Mouse (Mus musculus) hematopoietic stem cell, adult 5-6 weeks (primary cell): ENCODE data around the gene Nog. TPM values are rescaled to one million over a fixed set of nuclear protein-coding genes. Genes with fewer than 3 reads are reported as not detected.

ENCODE experiments used
- ATAC-seq, 2 experiments: fragments of 125-278 bp in 1 of 2; replicated peaks in 1 of 2; 2 replicates each; pipeline ENCODE4 v1.8.0; 2016 to 2017; ENCODE audit warnings: inconsistent platforms in 2 of 2, mild to moderate bottlenecking in 2 of 2, moderate number of reproducible peaks in 2 of 2, low read depth in 1 of 2, moderate TSS enrichment in 1 of 2; ENCODE audit not compliant: low FRiP score in 2 of 2, poor library complexity in 2 of 2, severe bottlenecking in 2 of 2, insufficient read depth in 1 of 2, low TSS enrichment in 1 of 2
- total RNA-seq: library from RNA; stranded (forward); fragments of 172-1452, 232-1000 nt; gene quantifications from 2 replicates; pipeline ENCODE4 v1.2.3, GENCODE M21; 2017

Gene Nog
- 0.44 TPM in 1 of 2 replicates, not detected in the other for total RNA-seq

DNA sequence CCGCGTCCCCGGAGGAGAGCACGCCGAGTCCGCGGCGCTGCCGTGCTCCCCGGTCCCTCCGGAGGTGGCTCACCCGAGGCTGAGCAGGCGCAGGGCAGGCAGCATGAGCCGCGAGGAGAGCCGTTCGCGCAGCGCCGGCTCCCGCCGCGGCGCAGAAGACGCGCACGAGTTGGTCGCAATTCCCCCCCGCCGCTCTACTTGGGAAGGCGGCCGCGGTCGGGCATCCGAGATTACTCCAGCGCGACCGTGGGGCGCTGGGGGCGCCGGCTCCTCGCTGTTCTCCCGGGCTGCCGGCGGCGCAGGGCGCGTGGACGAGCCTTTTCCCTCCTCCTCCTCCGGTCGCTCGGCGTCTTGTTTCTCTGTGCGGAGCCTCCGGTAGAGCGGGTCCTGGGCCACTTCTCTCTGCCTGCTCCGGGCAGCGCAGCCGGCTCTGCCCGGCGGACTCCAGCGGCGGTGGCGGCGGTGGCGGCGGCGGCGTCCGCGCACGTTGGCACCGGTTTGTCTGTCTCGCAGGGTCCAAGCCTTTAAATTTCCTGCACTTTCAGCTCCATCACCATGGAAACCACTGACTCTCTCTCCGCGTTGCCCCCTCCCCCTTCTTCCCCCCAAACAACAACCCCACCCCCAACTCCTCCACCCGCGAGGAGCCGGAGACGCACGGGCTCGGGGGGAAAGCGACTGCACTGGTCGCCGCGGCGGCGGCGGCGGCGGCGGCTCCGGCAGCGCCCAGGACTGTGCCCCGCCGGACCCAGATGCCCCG, at the start of gene Nog:
Gene Nog (minus strand): TSS at position 277 of the 760 bp plus-strand sequence.
- ATAC-seq, result no peak

DNA sequence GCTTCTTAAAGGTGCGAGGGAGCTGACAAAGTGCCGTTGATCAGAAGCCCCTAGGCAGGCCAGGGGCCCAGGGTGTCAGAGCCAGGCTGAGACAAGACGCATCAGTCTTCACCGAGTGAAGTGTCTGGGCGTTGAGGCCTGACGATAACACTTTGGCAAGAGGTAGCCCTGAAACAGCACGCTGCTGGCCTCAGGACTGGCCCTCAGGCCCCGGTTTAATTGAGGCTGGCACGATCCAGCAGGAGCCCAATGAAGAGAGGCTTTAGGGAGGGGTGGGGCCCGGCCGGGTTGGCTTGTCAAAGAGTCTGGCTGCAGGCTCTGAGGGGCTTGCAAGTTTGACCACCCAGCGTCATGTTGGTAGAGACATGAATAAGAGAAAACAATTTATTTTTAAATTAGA, 38.1 kb upstream of the Nog start:
- ATAC-seq, result no peak

DNA sequence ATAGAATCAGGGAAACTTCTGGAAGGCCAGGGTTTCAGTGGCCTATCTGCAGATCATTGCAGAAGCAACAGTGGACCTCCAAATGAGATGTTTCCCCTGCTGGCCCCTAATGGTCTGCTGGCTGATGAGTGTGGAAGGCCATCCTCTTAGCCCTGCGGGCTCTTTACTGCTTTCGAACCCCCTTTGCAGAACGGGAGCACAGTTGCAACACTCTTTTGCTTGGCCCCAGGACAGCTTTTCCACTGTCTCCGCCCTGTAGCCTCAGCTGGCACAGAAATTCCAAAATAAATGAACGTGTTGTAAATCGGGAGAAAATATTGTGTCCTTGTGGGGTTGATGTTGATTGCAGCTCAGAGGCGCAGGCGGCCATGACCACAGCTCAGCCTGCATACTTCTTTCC, 37.7 kb upstream of the Nog start:
- no peak for ATAC-seq

DNA sequence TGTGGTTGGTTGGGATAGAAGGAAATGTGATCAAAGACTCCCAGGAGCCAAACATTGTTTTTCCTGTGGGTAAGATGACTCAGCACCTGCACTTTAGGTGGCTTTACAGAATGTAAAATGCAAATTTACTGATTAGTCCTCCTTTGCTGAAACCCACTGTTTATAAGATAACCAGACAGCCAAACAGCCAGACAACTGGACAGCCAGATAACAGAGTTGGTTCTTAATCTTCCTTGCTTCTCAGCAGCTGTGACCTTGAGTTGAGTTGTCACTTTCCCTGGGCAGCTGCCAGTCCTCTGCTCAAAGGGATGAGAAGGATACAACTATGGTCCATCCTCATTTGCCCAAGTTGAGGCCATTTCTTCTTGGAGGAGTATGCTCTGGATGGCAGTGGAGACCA, 35.8 kb upstream of the Nog start:
- ATAC-seq, result no peak

DNA sequence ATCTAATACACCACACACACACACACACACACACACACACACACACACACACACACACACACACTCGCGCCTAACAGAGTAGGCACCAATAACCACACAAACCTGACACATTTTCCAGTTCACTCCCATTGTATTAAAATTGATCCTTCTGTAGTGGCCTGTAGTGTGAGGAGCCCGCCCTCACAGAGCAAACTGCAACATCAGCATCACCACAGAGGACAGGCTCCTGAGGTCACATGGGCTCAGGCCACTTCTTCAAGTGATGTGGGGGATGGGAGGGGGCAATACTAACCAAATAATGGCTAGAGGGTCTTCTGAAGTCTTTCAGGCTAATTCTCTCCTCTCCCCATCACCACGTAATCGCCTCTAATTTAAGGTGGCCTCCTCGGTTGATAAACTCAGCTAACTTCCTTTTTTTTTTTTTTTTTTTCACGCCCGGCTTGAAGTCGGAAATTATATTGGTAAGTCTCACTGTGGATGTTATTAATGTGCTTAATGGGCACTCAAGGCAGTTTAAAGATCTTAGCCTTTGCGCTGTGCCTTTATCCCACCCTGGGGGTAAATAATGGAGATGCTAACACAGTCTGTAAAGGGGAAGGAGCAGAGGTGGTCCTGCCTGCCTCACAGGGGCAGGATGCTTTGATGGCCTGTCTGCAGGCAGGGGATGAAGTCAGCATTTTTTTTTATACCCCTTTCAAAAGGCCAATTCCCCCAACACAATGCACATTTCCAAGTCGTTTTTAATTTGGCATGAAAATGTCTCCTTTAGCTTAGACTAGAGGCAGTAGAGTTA, 25.2 kb upstream of the Nog start:
- ATAC-seq, result peak; percentile 14 to 22; a peak in 1 of 4 replicates

DNA sequence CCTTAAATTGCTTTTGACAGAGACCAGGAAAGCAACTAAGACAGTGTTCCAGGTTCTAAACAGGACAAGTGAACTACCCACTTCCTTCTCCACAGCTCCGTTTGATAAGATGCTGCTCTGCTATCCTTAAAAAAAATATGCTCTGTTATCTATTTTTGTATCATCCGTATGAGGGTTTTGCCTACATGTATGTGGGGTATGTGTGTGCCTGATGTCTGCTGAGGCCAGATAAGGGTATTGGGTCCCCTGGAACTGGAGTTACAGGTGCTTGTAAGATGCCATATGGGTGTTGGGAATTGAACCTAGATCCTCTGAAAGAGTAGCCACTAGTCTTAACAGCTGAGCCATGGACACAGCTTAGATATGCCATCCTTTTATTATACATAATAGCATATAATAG, 19.6 kb upstream of the Nog start:
- no peak for ATAC-seq

DNA sequence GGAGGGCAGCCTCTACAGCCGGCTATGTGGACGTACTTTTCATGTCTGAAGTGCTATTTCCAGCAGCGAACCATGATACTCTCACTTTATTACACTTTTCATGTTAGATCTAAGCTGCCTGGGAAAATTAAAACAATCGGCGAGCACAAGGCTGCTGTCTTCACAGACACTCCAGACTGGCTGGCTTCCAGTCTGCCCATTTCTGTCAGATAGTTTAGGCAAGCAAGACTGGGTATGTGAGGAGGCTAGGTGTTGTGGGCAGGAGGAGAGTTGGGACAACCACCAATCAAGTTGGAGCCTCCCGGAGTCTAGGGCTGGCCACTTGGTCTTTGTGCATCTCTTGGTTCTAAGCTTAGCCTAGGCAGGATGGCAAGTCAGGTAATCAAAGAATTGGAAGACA, 17.5 kb upstream of the Nog start:
- no peak for ATAC-seq

DNA sequence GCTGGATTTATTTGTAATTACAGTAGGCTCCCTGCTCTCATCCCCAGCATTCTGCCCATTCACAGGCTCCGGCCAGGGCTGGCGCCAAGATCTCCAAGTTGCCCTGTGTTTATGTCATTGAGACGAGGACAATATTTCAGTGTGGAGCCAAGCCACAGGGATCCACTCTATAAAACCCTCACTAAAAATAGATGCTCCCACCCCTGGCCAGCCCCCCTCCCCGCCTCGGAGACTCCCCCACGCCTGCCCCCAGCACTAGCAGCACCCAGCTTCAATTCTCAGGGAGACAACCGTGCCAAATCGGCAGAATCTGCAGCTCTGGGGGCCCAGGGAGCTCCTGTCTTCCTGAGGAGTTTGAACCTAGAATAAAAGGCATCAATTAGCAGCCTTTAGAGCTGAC, 16.2 kb upstream of the Nog start:
- ATAC-seq, result no peak

DNA sequence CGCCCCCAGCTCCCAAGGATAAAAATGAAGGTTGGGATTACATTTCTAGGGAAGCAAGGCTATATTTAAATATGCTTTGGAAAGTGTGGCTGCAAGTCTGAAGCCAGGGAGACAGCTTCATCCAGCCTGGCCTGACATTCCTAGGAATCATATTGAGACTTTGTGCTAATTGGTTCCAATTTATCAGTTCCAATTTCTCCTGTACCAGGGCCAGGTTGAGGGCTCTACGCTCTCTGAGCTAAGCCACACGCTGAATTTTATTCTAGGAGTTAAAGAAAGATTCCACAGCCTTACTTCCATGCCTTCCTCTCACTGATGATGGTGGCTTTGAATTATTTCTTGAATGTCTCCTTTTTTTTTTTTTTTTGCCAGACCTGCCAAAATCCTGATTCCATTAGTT, 15.6 kb upstream of the Nog start:
- no peak for ATAC-seq

DNA sequence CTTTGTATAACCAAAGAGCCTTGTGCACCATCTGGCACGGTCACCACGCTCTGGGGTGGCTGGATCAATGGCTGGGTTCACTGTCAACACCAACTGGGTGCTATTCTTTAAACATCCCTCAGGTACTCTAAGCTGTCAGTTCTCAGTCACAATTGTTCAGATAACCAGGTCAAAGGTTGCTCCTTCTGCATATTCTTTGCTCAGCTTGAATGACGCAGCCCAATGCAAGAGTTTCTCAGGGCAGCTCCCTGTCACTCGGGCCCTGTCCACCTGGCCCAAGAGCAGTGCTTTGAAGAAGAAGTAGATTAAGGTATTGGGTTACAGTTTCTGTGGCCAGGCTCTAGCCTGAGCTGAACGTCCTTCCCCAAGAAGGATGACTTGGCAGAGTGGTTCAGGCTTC, 12.2 kb upstream of the Nog start:
- ATAC-seq, result peak; percentile 45 to 62; a peak in 3 of 4 replicates

DNA sequence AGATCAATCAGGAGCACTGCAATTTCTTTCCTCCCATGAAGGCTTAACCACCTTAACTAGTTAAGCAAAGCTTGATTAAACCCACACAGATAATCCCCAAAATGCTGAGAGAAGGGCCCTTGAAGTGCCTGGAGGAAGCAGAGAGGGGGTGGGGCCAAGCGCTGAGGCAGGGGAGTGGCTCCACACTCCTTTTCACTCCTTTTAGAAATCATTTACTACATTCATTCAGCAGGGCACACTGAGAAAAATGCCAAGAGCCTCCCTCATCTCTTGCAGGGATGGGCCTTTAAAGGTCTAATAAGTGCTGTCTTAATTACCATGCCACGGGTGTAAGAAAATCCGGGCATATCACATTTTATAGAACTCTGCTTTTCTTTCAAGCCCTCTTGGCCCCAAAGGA, 10.2 kb upstream of the Nog start:
- no peak for ATAC-seq

DNA sequence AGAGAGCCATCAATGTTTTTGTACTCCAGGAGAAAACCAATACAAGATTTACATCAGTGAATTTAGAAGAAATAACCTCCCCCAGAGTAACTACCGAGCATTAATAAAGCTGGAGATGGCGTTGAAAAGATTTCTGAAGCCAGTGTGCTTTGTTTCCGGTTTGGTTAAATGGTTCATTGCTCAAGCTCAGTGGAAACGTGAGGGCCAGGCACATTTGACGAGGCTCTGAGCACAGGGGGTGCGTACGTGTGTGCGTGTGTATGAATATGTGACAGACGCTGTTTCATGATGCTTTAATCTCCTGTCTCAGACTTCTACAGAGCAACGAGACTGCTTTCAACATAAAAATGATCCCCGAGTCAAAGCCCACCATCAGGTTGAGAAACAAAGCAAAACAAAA, 8.1 kb upstream of the Nog start:
- no peak for ATAC-seq

DNA sequence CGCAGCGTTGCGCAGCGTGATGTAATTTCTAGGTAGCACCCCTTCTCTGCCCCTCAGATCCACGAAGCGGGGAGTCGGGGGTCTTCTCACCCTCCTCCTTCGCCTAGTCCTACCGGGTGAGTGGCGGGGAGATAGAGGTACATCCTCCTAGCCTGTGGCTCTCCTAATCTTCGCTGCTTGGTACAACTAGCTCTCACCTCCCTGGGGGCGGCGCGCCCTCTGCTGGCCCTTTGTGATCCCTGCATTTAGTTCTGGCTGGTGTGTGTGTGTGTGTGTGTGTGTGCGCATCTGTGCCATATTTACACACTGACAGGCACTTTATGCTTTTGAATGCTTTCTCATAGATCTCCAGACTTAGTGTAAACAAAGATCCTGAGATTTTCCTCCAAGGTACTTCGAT, 1.3 kb upstream of the Nog start:
- peak; percentile 63 to 78 for ATAC-seq

DNA sequence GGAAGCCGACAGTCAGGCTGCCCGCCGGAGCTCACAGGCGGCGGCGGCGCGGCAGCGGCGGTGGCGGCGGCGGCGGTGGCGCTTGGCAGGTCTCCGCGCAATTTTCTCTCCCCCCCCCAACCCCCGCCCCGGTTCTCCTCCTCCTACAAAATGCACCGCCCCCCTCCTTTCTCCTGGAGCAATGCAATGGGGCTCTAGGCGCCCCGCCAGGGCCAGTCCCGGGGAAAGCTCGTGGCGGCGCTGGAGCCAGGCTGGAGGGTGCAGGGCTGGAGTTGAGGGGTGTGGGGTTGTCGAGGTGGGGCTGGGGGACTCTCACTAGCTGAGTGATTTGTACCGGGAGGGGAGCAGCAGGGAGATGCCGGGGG, 666 bp upstream of the Nog start:
- no peak for ATAC-seq

DNA sequence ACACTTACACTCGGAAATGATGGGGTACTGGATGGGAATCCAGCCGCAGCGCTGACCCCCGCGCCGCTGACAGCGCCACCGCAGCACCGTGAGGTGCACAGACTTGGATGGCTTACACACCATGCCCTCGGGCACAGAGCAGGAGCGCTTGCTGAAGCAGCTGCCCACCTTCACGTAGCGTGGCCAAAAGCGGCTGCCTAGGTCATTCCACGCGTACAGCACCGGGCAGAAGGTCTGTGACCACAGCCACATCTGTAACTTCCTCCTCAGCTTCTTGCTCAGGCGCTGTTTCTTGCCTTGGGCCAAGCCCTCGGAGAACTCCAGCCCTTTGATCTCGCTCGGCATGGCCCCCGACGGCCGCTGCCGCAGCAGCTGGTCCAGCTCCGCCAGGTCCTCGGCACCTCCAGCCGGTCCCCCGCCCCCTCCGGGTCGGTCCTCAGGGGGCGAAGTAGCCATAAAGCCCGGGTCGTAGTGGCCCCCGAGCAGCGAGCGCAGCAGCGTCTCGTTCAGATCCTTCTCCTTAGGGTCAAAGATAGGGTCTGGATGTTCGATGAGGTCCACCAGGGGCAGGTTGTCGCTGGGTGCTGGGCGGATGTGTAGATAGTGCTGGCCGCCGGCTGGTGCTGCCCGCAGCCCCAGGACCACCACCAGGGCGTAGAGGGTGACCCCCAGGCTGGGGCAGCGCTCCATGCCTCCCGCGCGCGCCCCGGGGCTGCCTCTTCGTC, 639 bp downstream of the Nog start:
- ATAC-seq, result peak; percentile 18 to 44; a peak in 3 of 4 replicates

DNA sequence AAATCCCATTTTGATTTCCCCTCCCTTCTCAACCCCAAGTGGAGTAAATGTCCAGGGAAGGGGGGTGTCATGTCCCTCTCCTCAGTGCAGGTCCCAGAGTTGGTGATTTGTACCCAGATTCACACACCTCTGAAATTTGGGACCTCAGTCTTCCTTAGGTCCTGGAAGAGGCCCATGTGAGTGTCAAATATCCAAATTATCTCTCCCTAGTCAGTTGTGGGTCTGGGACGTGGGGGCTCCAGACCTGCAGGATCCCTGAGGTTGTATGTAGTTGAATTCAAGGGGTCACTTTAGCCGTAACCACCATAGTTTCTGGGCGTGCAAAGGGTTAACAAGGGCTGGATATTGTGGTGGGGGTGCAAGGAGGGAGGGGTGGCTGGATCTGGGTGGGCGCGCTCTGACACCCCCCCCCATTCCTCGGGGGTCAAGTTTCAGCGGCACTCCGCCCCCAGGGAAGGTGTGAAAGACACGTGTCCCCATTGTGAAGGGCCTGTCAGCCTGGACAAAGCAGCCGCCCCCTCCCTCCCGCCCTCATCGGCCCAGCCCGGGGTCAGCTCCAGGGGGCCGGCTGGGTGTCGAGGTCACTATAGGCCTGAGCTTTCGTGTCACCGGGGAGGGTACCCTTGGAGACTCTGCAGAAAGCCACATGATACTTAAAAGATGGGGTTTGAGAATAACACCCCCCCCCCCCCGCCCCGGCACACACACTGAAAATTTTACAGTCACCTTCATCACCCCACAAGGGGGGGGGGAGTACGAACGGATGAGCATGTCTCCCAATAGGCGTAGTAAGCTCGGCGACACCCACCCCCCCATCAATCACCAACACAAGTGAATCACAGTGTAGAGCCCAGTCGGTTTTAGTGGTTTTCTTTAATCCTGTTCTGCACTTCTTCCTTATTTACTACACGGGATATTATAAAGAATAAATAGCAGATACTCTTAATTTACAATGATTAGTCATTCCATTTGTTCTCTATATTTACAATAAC, 2.1 kb downstream of the Nog start:
- no peak for ATAC-seq

DNA sequence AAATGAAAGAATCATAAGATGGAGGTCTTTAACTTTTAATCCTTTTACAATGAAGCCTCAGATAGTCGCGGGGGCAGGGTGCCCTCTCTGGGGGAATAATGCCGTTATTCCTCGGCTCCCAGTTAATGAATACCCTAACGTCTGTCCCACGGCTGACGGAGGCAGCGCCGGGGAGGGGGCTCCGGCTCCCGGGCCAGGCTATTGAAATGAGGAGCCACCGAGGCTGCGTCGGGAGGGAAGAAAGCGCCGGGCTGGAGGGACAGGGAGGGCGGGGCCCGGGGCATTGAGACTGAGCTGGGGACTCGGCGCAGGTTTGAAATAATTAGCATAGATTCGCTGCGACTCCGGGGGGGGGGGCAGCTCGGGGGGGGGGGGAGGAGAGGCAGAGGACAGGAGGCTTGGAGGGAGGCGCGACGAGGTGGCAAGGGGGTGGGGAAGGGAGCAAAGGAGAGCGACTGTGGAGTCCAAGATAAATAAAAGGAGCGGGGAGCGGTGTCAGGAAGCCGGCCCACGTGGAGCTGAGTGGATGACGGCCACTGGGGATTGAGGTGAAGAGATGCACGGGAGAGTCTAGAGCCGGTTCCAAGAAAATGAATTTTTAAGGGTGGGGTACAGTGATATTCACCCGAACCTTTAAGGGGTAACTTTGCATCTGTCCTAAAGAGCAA, 2.9 kb downstream of the Nog start:
- no peak for ATAC-seq
